Mouse (Mus musculus) heart, adult 2 months (tissue): ENCODE measurements around the gene Olfr836. TPM values are rescaled to one million over a fixed set of nuclear protein-coding genes. Genes with fewer than 3 reads are reported as not detected.
"Not testable (repeated sequence)": the region's sequence is repeated elsewhere in the genome, so short reads cannot be mapped to it uniquely, and the experiment has no call there.

Experiments used
- DNase-seq, 2 experiments: peaks; one replicate each; pipeline ENCODE4 v3.0.0; 2021
- H3K27ac ChIP-seq: fragments of 200-600 bp; 2 replicates; pipeline ENCODE4 v1.8.1; 2022
- H3K27me3 ChIP-seq: fragments of 200-500 bp; 2 replicates; pipeline ENCODE4 v1.6.1; 2012; ENCODE audit warnings: mild to moderate bottlenecking, low read length, inconsistent platforms, mixed read lengths; ENCODE audit not compliant: control insufficient read depth, insufficient read depth
- H3K36me3 ChIP-seq: fragments of 200-500 bp; 2 replicates; pipeline ENCODE4 v1.6.1; 2012; ENCODE audit warnings: low read length, inconsistent platforms; ENCODE audit not compliant: control insufficient read depth, insufficient read depth
- H3K4me1 ChIP-seq: fragments of 200-500 bp; 2 replicates; pipeline ENCODE4 v1.6.1; 2011; ENCODE audit warnings: low read length; ENCODE audit not compliant: control insufficient read depth, insufficient read depth
- H3K4me3 ChIP-seq: fragments of 200-600 bp; 2 replicates; pipeline ENCODE4 v1.8.1; 2022
- H3K79me2 ChIP-seq: fragments of 200-500 bp; replicated peaks from 2 replicates; pipeline ENCODE4 v1.6.1; 2012; ENCODE audit warnings: mild to moderate bottlenecking, inconsistent platforms, low read length, moderate library complexity, mixed read lengths; ENCODE audit not compliant: control insufficient read depth, insufficient read depth
- H3K9ac ChIP-seq: fragments of 200-500 bp; 2 replicates; pipeline ENCODE4 v1.6.1; 2012; ENCODE audit warnings: low read depth, mild to moderate bottlenecking, control low read depth, inconsistent platforms, low read length, mixed read lengths
- CTCF ChIP-seq: fragments of 200-600 bp; IDR thresholded peaks from 2 replicates; pipeline ENCODE4 v1.8.1; 2022; ENCODE audit warnings: antibody characterized with exemption, mild to moderate bottlenecking, moderate library complexity
- EP300 ChIP-seq: fragments of 200-500 bp; IDR thresholded peaks from 2 replicates; pipeline ENCODE4 v1.6.1; 2011; ENCODE audit warnings: low read depth, low read length, control low read depth; ENCODE audit not compliant: insufficient read depth
- POLR2A ChIP-seq: fragments of 200-500 bp; IDR thresholded peaks from 2 replicates; pipeline ENCODE4 v1.6.1; 2011; ENCODE audit warnings: mild to moderate bottlenecking, low read depth, low read length, control low read depth; ENCODE audit not compliant: insufficient read depth
- WGBS: fragments of 180-500 bp; shearing (Covaris S2); methylation state at CpG from one replicate; pipeline ENCODE4 v1.1.7; 2018; 5-methylcytosine and 5-hydroxymethylcytosine counted together
- intact Hi-C: fragments of 180-260 bp; cut with DNase I; formaldehyde crosslinking; loops from one replicate; pipeline ENCODE4 v1.15.1; 2025
- long read RNA-seq: library from polyadenylated mRNA; stranded (forward); transcript quantifications from one replicate; pipeline ENCODE4 v2.0.0, GENCODE M21; 2021
- polyA plus RNA-seq: library from polyadenylated mRNA; depleted of rRNA; stranded (reverse); fragments of >200 nt; gene quantifications from 2 replicates; pipeline ENCODE4 v1.2.3, GENCODE M21; 2012; rRNA removed
- total RNA-seq, 2 experiments: library from RNA; stranded (reverse); gene quantifications; 2 replicates each; pipeline ENCODE4 v1.2.3; 2021

Gene Olfr836
- total RNA-seq (not detected), polyA plus RNA-seq (not detected in 2 replicates)
- long read RNA-seq = 0 reads

- no peak for TF ChIP-seq CTCF
- TF ChIP-seq POLR2A = no peak
- no peak for TF ChIP-seq EP300
- no peak for DNase-seq
These were observed at the start of gene Olfr836 for GRCm38 (mm10) chr9:19120082-19120481. Gene Olfr836 (plus strand): TSS chr9:19120382.

DNA sequence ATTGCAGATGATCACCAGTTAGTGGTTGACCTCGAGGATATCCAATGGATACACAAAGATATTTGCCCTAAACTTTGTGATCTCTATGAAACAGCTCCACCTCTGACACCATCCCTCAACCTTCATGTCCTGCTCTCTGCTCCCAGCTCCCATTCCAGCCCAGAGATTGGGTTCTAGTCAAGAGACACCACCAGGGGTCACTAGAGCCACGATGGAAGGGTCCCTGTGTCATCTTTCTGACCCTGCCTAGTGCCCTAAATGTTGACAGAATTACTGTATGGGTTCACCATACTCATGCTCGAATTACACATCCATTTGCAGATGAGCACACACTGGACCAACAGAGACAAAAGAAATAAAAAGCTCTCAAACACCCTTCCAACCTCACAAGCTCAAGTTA, 35.2 kb upstream of the Olfr836 start:
- Histone ChIP-seq H3K4me3 (no peak overlapping the region), H3K9ac (no peak overlapping the region), H3K27me3 (no peaks in the 10 kb centered on the region), H3K79me2 (no peaks in the 10 kb centered on the region), H3K36me3 (no peaks in the 10 kb centered on the region), H3K27ac (no peak overlapping the region), H3K4me1 (no peaks in the 10 kb centered on the region)
- TF ChIP-seq EP300 (no peak), CTCF (no peak), POLR2A (no peak)
- WGBS = 24% methylated on average over 3 of the region's 3 CpGs
- DNase-seq = no peak
- intact Hi-C loops = no loop called here

More at GRCm38 (mm10) chr9:19120082-19120481, at the start of gene Olfr836:
- H3K36me3 ChIP-seq = no peaks in the 10 kb centered on the region
- H3K27me3 ChIP-seq = no peaks in the 10 kb centered on the region
- intact Hi-C loops = no loop called here
- no peak within 1 kb of the TSS for H3K4me3 ChIP-seq
- no peaks in the 10 kb centered on the region for H3K4me1 ChIP-seq
- no peak within 1 kb of the TSS for H3K9ac ChIP-seq
- H3K79me2 ChIP-seq = no peaks in the 10 kb centered on the region
- H3K27ac ChIP-seq = no peak within 1 kb of the TSS

DNA sequence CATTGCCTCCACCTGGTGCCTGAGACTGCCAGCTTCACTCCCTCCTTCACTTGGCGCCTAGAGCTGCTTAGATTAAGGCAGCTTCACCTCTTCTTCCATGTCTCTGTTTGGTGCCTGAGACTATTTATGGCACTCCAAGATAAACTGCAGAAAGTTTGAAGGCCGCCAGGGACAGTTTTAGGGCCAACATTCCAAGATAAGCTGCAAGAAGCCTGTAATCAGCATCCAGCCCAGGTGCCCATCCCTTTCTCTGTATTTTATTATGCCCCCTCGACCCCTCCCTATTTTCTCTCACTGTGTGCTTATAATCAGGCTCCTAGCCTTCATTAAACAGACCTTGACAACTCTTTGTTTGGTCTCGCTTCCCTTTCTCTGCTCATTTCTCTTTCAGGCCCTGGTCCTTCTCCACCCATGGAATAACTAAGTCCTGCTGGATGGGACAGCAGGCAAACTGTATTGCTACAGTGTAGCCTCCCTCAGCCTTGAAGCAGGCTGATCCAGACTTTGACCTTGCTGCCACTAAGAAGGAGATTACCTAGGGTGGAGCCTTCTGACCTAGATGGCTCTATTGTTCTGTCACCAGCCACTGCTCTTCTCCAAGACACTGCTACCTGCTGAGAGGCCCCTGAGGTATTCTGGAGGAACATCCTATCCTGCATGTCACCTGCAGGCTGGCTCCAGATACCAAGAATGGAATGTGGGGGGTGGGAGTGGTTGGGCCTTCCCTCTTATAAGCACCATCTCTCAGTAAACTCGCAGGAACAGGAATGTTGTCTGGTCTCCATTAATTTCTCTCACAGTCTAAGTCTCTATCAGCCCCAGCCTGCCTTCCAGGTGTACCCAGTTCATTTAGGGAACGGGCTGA, 27.1 kb upstream of the Olfr836 start:
- H3K79me2 ChIP-seq, H3K27ac ChIP-seq, H3K4me3 ChIP-seq, H3K27me3 ChIP-seq, intact Hi-C loops, H3K36me3 ChIP-seq, H3K9ac ChIP-seq, H3K4me1 ChIP-seq, DNase-seq: not testable (repeated sequence)
- WGBS = 42% methylated on average over 6 of the region's 6 CpGs

GRCm38 (mm10) chr9:19097286-19097685, 22.9 kb upstream of the Olfr836 start:
- Histone ChIP-seq H3K79me2 (no peaks in the 10 kb centered on the region), H3K36me3 (no peaks in the 10 kb centered on the region), H3K9ac (no peak overlapping the region), H3K4me3 (no peak overlapping the region), H3K4me1 (no peaks in the 10 kb centered on the region), H3K27ac (no peak overlapping the region), H3K27me3 (no peaks in the 10 kb centered on the region)
- intact Hi-C loops = no loop called here
- WGBS = 80% methylated on average over 4 of the region's 4 CpGs
- TF ChIP-seq EP300 = no peak
- no peak for TF ChIP-seq CTCF
- TF ChIP-seq POLR2A = no peak
- no peak for DNase-seq

GRCm38 (mm10) chr9:19136017-19136416, 15.8 kb downstream of the Olfr836 start, which contains the start of gene Olfr837:
Gene Olfr837 (plus strand): TSS chr9:19136317.
- Histone ChIP-seq H3K4me1 (no peaks in the 10 kb centered on the region), H3K27ac (no peak within 1 kb of the TSS), H3K27me3 (no peaks in the 10 kb centered on the region), H3K4me3 (no peak within 1 kb of the TSS), H3K36me3 (no peaks in the 10 kb centered on the region), H3K79me2 (no peaks in the 10 kb centered on the region), H3K9ac (no peak within 1 kb of the TSS)
- TF ChIP-seq CTCF (no peak), POLR2A (no peak), EP300 (no peak)
- WGBS = 62% methylated on average over 1 of the region's 1 CpGs
- no peak for DNase-seq
- intact Hi-C loops = no loop called here

Other genes with a start within 250 kb of the Olfr836 start
- gene Olfr830, start 245.7 kb upstream of the Olfr836 start, total RNA-seq = not detected
- not detected in 2 replicates for gene Olfr830, start 245.7 kb upstream of the Olfr836 start, polyA plus RNA-seq
- gene Olfr832, start 183.3 kb upstream of the Olfr836 start, total RNA-seq = not detected
- gene Olfr832, start 183.3 kb upstream of the Olfr836 start, polyA plus RNA-seq = not detected in 2 replicates
- gene Olfr834, start 132.4 kb upstream of the Olfr836 start, total RNA-seq = not detected
- not detected in 2 replicates for gene Olfr834, start 132.4 kb upstream of the Olfr836 start, polyA plus RNA-seq
- not detected for gene Olfr835, start 87.6 kb upstream of the Olfr836 start, total RNA-seq
- gene Olfr835, start 87.6 kb upstream of the Olfr836 start, polyA plus RNA-seq = not detected in 2 replicates
- gene Olfr837, start 15.9 kb downstream of the Olfr836 start, total RNA-seq = not detected
- gene Olfr837, start 15.9 kb downstream of the Olfr836 start, polyA plus RNA-seq = not detected in 2 replicates
- gene Olfr839-ps1, start 56.9 kb downstream of the Olfr836 start, total RNA-seq = not detected
- not detected in 2 replicates for gene Olfr839-ps1, start 56.9 kb downstream of the Olfr836 start, polyA plus RNA-seq
- gene Olfr843, start 131.6 kb downstream of the Olfr836 start, total RNA-seq = not detected
- not detected in 2 replicates for gene Olfr843, start 131.6 kb downstream of the Olfr836 start, polyA plus RNA-seq
- gene Olfr844, start 196.0 kb downstream of the Olfr836 start, total RNA-seq = not detected
- gene Olfr844, start 196.0 kb downstream of the Olfr836 start, polyA plus RNA-seq = not detected in 2 replicates
- not detected for gene Olfr845, start 216.1 kb downstream of the Olfr836 start, total RNA-seq
- not detected in 2 replicates for gene Olfr845, start 216.1 kb downstream of the Olfr836 start, polyA plus RNA-seq
- gene Olfr846, start 243.6 kb downstream of the Olfr836 start, total RNA-seq = not detected
- not detected in 2 replicates for gene Olfr846, start 243.6 kb downstream of the Olfr836 start, polyA plus RNA-seq